Mouse (Mus musculus): ENCODE data around the gene Gm2974.
"Not testable (repeated sequence)": the region's sequence is repeated elsewhere in the genome, so short reads cannot be mapped to it uniquely, and the experiment has no call there.

DNA sequence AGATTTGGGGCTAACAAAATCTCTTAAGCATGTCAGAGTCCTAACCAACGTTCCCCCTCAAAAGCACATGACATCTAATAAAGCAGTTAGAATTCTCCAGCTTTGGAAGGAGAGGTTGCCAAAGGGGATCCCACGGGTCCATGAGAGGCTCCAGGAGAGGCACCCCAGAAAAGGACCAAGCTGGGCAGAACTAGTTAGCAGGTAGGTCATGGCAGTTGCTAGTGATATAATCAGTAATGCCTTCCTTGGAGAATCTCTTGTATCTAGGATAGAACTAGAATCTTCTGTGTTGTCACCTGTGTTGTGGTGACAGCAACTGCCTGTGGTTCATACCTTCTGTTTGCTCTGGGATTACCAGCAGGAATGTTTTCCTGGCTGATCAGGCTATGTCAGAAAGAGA, 17.6 kb upstream of the Gm2974 start, which contains the start of gene Gm3127:
- TF ChIP-seq POLR2A (IDR thresholded peaks at IDR 0.05; ENCODE audit: low read depth, low read length); CTCF (IDR thresholded peaks at IDR 0.05; ENCODE audit: borderline replicate concordance, insufficient read depth, low read length): not testable (repeated sequence)
